Mouse (Mus musculus): ENCODE measurements around the gene Ifitm1. TPM values are rescaled to one million over a fixed set of nuclear protein-coding genes. Genes with fewer than 3 reads are reported as not detected.
A peak's percentile ranks its signal among the peaks of the same experiment; 100 is the strongest.
"Not testable (repeated sequence)": the region's sequence is repeated elsewhere in the genome, so short reads cannot be mapped to it uniquely, and the experiment has no call there.

Ifitm1 gene
- polyA plus RNA-seq, 1 experiment = 82.9 TPM

- Histone ChIP-seq H3K4me3 (replicated peaks; ENCODE audit: control insufficient read depth, low read depth, low read length) (peak overlapping the region; percentile 87), H3K27ac (ENCODE audit: control insufficient read depth, insufficient read depth, low read depth, low read length, poor library complexity) (peak overlapping the region; percentile 87), H3K4me1 (ENCODE audit: control insufficient read depth, insufficient read depth, low read length) (peaks cover 3% of the 10 kb centered on the region)
- TF ChIP-seq CTCF (IDR thresholded peaks at IDR 0.05; ENCODE audit: control insufficient read depth, insufficient read depth, low read length) (no peak), POLR2A (IDR thresholded peaks at IDR 0.05; ENCODE audit: borderline replicate concordance, control insufficient read depth, low read depth, low read length) (no peak)
- WGBS = 49% methylated on average over 10 of the region's 10 CpGs
Measured at GRCm38 (mm10) chr7:141016707-141017697, 50.0 kb downstream of the Ifitm1 start.

DNA sequence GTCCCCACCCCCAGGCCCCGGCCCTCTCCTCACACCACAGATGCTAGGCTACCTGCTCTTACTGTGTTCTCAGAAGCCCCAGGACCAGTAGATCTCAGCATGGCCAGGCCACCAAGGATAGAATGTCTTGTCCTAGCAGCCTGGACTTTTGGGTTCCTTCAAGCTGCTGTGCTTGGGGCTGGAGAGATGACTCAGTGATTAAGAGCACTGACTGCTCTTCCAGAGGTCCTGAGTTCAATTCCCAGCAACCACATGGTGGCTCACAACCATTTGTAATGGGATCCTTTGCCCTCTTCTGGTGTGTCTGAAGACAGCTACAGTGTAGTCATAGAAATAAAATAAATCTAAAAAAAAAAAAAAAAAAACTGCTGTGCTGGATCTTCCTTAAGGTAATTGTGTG, 50.8 kb downstream of the Ifitm1 start, which contains the start of gene Ifitm6:
TSS of gene Ifitm6 (minus strand) at position 101 of the 400 bp plus-strand sequence.
- not testable (repeated sequence) for H3K4me1 ChIP-seq (ENCODE audit: control insufficient read depth, insufficient read depth, low read length)
- H3K4me3 ChIP-seq (replicated peaks; ENCODE audit: control insufficient read depth, low read depth, low read length) = peak within 1 kb of the TSS; percentile 41
- H3K27ac ChIP-seq (ENCODE audit: control insufficient read depth, insufficient read depth, low read depth, low read length, poor library complexity) = peak within 1 kb of the TSS; percentile 87
- WGBS = 68% methylated on average over 1 of the region's 1 CpGs

DNA sequence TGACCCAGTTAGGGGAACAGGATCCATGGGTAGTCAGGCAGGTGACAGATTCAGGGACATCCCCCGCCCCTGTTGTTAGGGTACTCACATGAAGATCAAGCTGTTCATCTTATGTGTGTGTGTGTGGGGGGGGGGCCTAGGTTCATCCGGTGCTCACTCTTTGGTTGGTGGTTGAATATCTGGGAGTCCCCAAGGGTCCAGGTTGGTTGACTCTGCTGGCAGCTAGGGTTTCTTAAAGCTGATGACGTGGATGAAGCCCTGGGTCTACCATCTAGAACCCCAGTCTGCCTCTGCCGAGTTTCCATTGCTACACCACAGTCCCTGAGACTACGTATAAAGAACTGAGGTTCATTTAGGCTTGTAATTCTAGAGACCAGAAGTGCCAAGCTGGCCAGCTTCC, 52.0 kb downstream of the Ifitm1 start:
- no peak for TF ChIP-seq CTCF (IDR thresholded peaks at IDR 0.05; ENCODE audit: control insufficient read depth, insufficient read depth, low read length)
- WGBS = 87% methylated on average over 5 of the region's 5 CpGs
- peaks cover 3% of the 10 kb centered on the region for H3K4me1 ChIP-seq (ENCODE audit: control insufficient read depth, insufficient read depth, low read length)

More for the DNA sequence above, 52.0 kb downstream of the Ifitm1 start:
- Histone ChIP-seq H3K27ac (ENCODE audit: control insufficient read depth, insufficient read depth, low read depth, low read length, poor library complexity) (no peak overlapping the region), H3K4me3 (replicated peaks; ENCODE audit: control insufficient read depth, low read depth, low read length) (no peak overlapping the region)

Other genes starting within 250 kb of the Ifitm1 start
- gene Cyp2e1, start 203.5 kb upstream of the Ifitm1 start, polyA plus RNA-seq (2011; ENCODE audit: insufficient read depth, insufficient read length, low replicate concordance, missing spikeins) = 3.9 and 21.1 TPM in 2 replicates
- gene Syce1, start 179.4 kb upstream of the Ifitm1 start, polyA plus RNA-seq (2011; ENCODE audit: insufficient read depth, insufficient read length, low replicate concordance, missing spikeins) = not detected in 2 replicates
- gene Zfp941, start 145.0 kb upstream of the Ifitm1 start, polyA plus RNA-seq (2011; ENCODE audit: insufficient read depth, insufficient read length, low replicate concordance, missing spikeins) = 0.25 and 0.40 TPM in 2 replicates
- 3.3 TPM in 1 of 2 replicates, not detected in the other for gene Urah, start 132.2 kb upstream of the Ifitm1 start, polyA plus RNA-seq (2011; ENCODE audit: insufficient read depth, insufficient read length, low replicate concordance, missing spikeins)
- gene Scgb1c1, start 121.7 kb upstream of the Ifitm1 start, polyA plus RNA-seq (2011; ENCODE audit: insufficient read depth, insufficient read length, low replicate concordance, missing spikeins) = not detected in 2 replicates
- gene Odf3, start 119.4 kb upstream of the Ifitm1 start, polyA plus RNA-seq (2011; ENCODE audit: insufficient read depth, insufficient read length, low replicate concordance, missing spikeins) = not detected in 2 replicates
- not detected in 2 replicates for gene Gm45785, start 110.9 kb upstream of the Ifitm1 start, polyA plus RNA-seq (2011; ENCODE audit: insufficient read depth, insufficient read length, low replicate concordance, missing spikeins)
- 26.4 and 53.0 TPM in 2 replicates for gene Ric8a, start 110.3 kb upstream of the Ifitm1 start, polyA plus RNA-seq (2011; ENCODE audit: insufficient read depth, insufficient read length, low replicate concordance, missing spikeins)
- 11.7 and 18.1 TPM in 2 replicates for gene Bet1l, start 109.6 kb upstream of the Ifitm1 start, polyA plus RNA-seq (2011; ENCODE audit: insufficient read depth, insufficient read length, low replicate concordance, missing spikeins)
- 239 and 252 TPM in 2 replicates for gene Psmd13, start 85.3 kb upstream of the Ifitm1 start, polyA plus RNA-seq (2011; ENCODE audit: insufficient read depth, insufficient read length, low replicate concordance, missing spikeins)
- 13.1 and 27.0 TPM in 2 replicates for gene Sirt3, start 84.9 kb upstream of the Ifitm1 start, polyA plus RNA-seq (2011; ENCODE audit: insufficient read depth, insufficient read length, low replicate concordance, missing spikeins)
- gene Cox8b, start 66.8 kb upstream of the Ifitm1 start, polyA plus RNA-seq (2011; ENCODE audit: insufficient read depth, insufficient read length, low replicate concordance, missing spikeins) = not detected in 2 replicates
- 1.9 and 3.1 TPM in 2 replicates for gene Nlrp6, start 46.3 kb upstream of the Ifitm1 start, polyA plus RNA-seq (2011; ENCODE audit: insufficient read depth, insufficient read length, low replicate concordance, missing spikeins)
- gene Pgghg, start 25.8 kb upstream of the Ifitm1 start, polyA plus RNA-seq (2011; ENCODE audit: insufficient read depth, insufficient read length, low replicate concordance, missing spikeins) = 6.9 and 13.3 TPM in 2 replicates
- gene Ifitm5, start 16.9 kb upstream of the Ifitm1 start, polyA plus RNA-seq (2011; ENCODE audit: insufficient read depth, insufficient read length, low replicate concordance, missing spikeins) = 1.7 TPM in 1 of 2 replicates, not detected in the other
- gene Gm45717, start 11.3 kb upstream of the Ifitm1 start, polyA plus RNA-seq (2011; ENCODE audit: insufficient read depth, insufficient read length, low replicate concordance, missing spikeins) = not detected in 2 replicates
- 71.7 and 147 TPM in 2 replicates for gene Ifitm2, start 11.2 kb upstream of the Ifitm1 start, polyA plus RNA-seq (2011; ENCODE audit: insufficient read depth, insufficient read length, low replicate concordance, missing spikeins)
- gene Ifitm3, start 43.5 kb downstream of the Ifitm1 start, polyA plus RNA-seq (2011; ENCODE audit: insufficient read depth, insufficient read length, low replicate concordance, missing spikeins) = 166 and 209 TPM in 2 replicates
- gene Ifitm6, start 50.7 kb downstream of the Ifitm1 start, polyA plus RNA-seq (2011; ENCODE audit: insufficient read depth, insufficient read length, low replicate concordance, missing spikeins) = 195 and 524 TPM in 2 replicates
- not detected in 2 replicates for gene Gm17387, start 61.9 kb downstream of the Ifitm1 start, polyA plus RNA-seq (2011; ENCODE audit: insufficient read depth, insufficient read length, low replicate concordance, missing spikeins)
- 0.36 and 2.1 TPM in 2 replicates for gene B4galnt4, start 93.9 kb downstream of the Ifitm1 start, polyA plus RNA-seq (2011; ENCODE audit: insufficient read depth, insufficient read length, low replicate concordance, missing spikeins)
- 5.4 and 15.9 TPM in 2 replicates for gene Pkp3, start 111.0 kb downstream of the Ifitm1 start, polyA plus RNA-seq (2011; ENCODE audit: insufficient read depth, insufficient read length, low replicate concordance, missing spikeins)
- 10.4 and 19.8 TPM in 2 replicates for gene Sigirr, start 133.4 kb downstream of the Ifitm1 start, polyA plus RNA-seq (2011; ENCODE audit: insufficient read depth, insufficient read length, low replicate concordance, missing spikeins)
- gene Ano9, start 150.6 kb downstream of the Ifitm1 start, polyA plus RNA-seq (2011; ENCODE audit: insufficient read depth, insufficient read length, low replicate concordance, missing spikeins) = 2.5 TPM in 1 of 2 replicates, not detected in the other
- gene Ptdss2, start 155.2 kb downstream of the Ifitm1 start, polyA plus RNA-seq (2011; ENCODE audit: insufficient read depth, insufficient read length, low replicate concordance, missing spikeins) = 66.7 and 84.6 TPM in 2 replicates
- 17.8 and 27.6 TPM in 2 replicates for gene Rnh1, start 205.6 kb downstream of the Ifitm1 start, polyA plus RNA-seq (2011; ENCODE audit: insufficient read depth, insufficient read length, low replicate concordance, missing spikeins)
- gene Hras, start 226.8 kb downstream of the Ifitm1 start, polyA plus RNA-seq (2011; ENCODE audit: insufficient read depth, insufficient read length, low replicate concordance, missing spikeins) = 108 and 168 TPM in 2 replicates
- gene Lrrc56, start 226.9 kb downstream of the Ifitm1 start, polyA plus RNA-seq (2011; ENCODE audit: insufficient read depth, insufficient read length, low replicate concordance, missing spikeins) = 2.2 and 3.1 TPM in 2 replicates
- gene Lmntd2, start 246.9 kb downstream of the Ifitm1 start, polyA plus RNA-seq (2011; ENCODE audit: insufficient read depth, insufficient read length, low replicate concordance, missing spikeins) = 0.47 and 1.9 TPM in 2 replicates
- 10.1 and 17.9 TPM in 2 replicates for gene Rassf7, start 248.6 kb downstream of the Ifitm1 start, polyA plus RNA-seq (2011; ENCODE audit: insufficient read depth, insufficient read length, low replicate concordance, missing spikeins)

Data from bone marrow, adult 2 months (tissue).